Comparison of ENCODE assay signal across 8 mouse cellular contexts in the genomic region with DNA sequence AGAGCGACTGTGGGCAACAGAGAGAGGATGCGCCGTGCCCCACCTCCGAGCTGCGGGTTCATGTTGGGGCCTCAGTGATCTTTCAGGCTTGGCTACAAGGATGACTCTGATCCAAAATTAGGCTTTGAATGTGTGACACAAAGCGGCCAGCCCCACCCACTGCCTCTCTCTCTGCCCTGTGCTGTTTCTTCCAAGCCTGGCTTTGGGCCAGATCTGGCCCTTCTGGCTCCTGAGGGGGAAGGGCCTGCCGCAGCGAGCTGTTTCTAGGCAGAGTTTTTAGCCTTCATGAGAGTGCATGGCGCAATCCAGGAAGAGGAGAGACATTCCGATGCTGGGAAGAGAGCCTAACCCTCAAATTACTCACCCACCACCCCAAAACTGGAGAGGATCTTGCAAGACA.
DNase-seq lines count a peak whose midpoint lies in the region; ATAC-seq lines count a peak whose summit lies in the region.

No protein-coding gene starts in this region.

- H3K9ac ChIP-seq in hindbrain, embryonic 11.5 days (ENCODE audit: low read depth, low read length): 0 out of 2 replicates have a peak overlapping the region, but pooled peaks have one; percentile 1
- no peak overlapping the region; the same call in 1 of the 2 replicates for H3K9ac ChIP-seq in midbrain, embryonic 13.5 days (replicated peaks)
- H3K9ac ChIP-seq in stomach, embryonic 16.5 days (ENCODE audit: low read length): 0 out of 2 replicates have a peak overlapping the region, but pooled peaks have one; percentile 31

- H3K9me3 ChIP-seq in hindbrain, embryonic 11.5 days (ENCODE audit: control insufficient read depth, low read length): no peaks in the 10 kb centered on the region
- no peaks in the 10 kb centered on the region for H3K9me3 ChIP-seq in limb, embryonic 10.5 days (replicated peaks)
- H3K9me3 ChIP-seq in midbrain, embryonic 13.5 days: no peaks in the 10 kb centered on the region
- H3K9me3 ChIP-seq in stomach, embryonic 16.5 days (replicated peaks; ENCODE audit: control insufficient read depth, low read length): no peaks in the 10 kb centered on the region

- H3K4me1 ChIP-seq in hindbrain, embryonic 11.5 days (replicated peaks; ENCODE audit: control insufficient read depth, insufficient read depth, low read length): peaks cover 11% of the 10 kb centered on the region
- peaks cover 49% of the 10 kb centered on the region for H3K4me1 ChIP-seq in limb, embryonic 10.5 days
- H3K4me1 ChIP-seq in midbrain, embryonic 13.5 days (replicated peaks): peaks cover 52% of the 10 kb centered on the region
- peaks cover 28% of the 10 kb centered on the region for H3K4me1 ChIP-seq in stomach, embryonic 16.5 days (ENCODE audit: control insufficient read depth, insufficient read depth, low read length)

- 42% methylated on average over 10 of the region's 10 CpGs for WGBS in hindbrain, embryonic 11.5 days
- WGBS in limb, embryonic 10.5 days: 49% methylated on average over 10 of the region's 10 CpGs
- WGBS in midbrain, embryonic 13.5 days: 23% methylated on average over 10 of the region's 10 CpGs
- WGBS in stomach, embryonic 16.5 days: 33% methylated on average over 10 of the region's 10 CpGs

- H3K27me3 ChIP-seq in hindbrain, embryonic 11.5 days (ENCODE audit: control insufficient read depth, insufficient read depth, low read length): no peaks in the 10 kb centered on the region
- no peaks in the 10 kb centered on the region for H3K27me3 ChIP-seq in limb, embryonic 10.5 days (ENCODE audit: low read depth, poor library complexity, severe bottlenecking)
- no peaks in the 10 kb centered on the region for H3K27me3 ChIP-seq in midbrain, embryonic 13.5 days
- H3K27me3 ChIP-seq in stomach, embryonic 16.5 days (ENCODE audit: control insufficient read depth, insufficient read depth, low read length): no peaks in the 10 kb centered on the region

- peak; percentile 61 to 66 for DNase-seq in adrenal gland, adult 18-20 months (ENCODE audit: low spot score in 2 of 2)
- DNase-seq in cerebellum, adult 9-11 months: peak; percentile 92
- peak; percentile 40 to 42 for DNase-seq in frontal cortex, postnatal 10 days (ENCODE audit: low spot score in 2 of 2)
- peak; percentile 77 for DNase-seq in hindbrain, embryonic 11.5 days (ENCODE audit: low spot score)
- DNase-seq in limb, embryonic 10.5 days (ENCODE audit: low spot score): peak; percentile 69

- ATAC-seq in hindbrain, embryonic 11.5 days (ENCODE audit: low FRiP score): peak; percentile 73
- ATAC-seq in midbrain, embryonic 13.5 days: peak; percentile 63
- peak; percentile 88 for ATAC-seq in stomach, embryonic 16.5 days (ENCODE audit: insufficient read depth, low FRiP score)
- no peak for ATAC-seq in erythroblast, adult 5-6 weeks (replicated peaks; ENCODE audit: low FRiP score, poor library complexity, severe bottlenecking)

- peak overlapping the region; percentile 19; the same call in 1 of the 2 replicates for H3K4me2 ChIP-seq in hindbrain, embryonic 11.5 days (replicated peaks; ENCODE audit: low read depth, low read length)
- H3K4me2 ChIP-seq in midbrain, embryonic 13.5 days (replicated peaks): peak overlapping the region; percentile 18; the same call in 1 of the 2 replicates
- peak overlapping the region; percentile 11; the same call in 1 of the 2 replicates for H3K4me2 ChIP-seq in stomach, embryonic 16.5 days (ENCODE audit: low read depth, low read length)

- H3K36me3 ChIP-seq in hindbrain, embryonic 11.5 days (ENCODE audit: control insufficient read depth, insufficient read depth, low read length): no peaks in the 10 kb centered on the region
- no peaks in the 10 kb centered on the region for H3K36me3 ChIP-seq in limb, embryonic 10.5 days
- no peaks in the 10 kb centered on the region for H3K36me3 ChIP-seq in midbrain, embryonic 13.5 days
- no peaks in the 10 kb centered on the region for H3K36me3 ChIP-seq in stomach, embryonic 16.5 days (ENCODE audit: control insufficient read depth, insufficient read depth, low read length)

- no peak overlapping the region for H3K4me3 ChIP-seq in hindbrain, embryonic 11.5 days (ENCODE audit: low read depth, low read length)
- no peak overlapping the region for H3K4me3 ChIP-seq in limb, embryonic 10.5 days
- no peak overlapping the region for H3K4me3 ChIP-seq in midbrain, embryonic 13.5 days (replicated peaks)
- no peak overlapping the region for H3K4me3 ChIP-seq in stomach, embryonic 16.5 days (replicated peaks; ENCODE audit: low read length)

- H3K27ac ChIP-seq in hindbrain, embryonic 11.5 days (ENCODE audit: low read depth, low read length): peak overlapping the region; percentile 89
- H3K27ac ChIP-seq in limb, embryonic 10.5 days: peak overlapping the region; percentile 96
- peak overlapping the region; percentile 92 for H3K27ac ChIP-seq in midbrain, embryonic 13.5 days
- H3K27ac ChIP-seq in stomach, embryonic 16.5 days (ENCODE audit: low read length): peak overlapping the region; percentile 95

Comparison
In these comparisons a context has a peak if more than half of its experiments do, and no peak if none do; other contexts are left out.
1. DNase-seq: peak in every context shown above with its lines; median percentile 92 in cerebellum, adult 9-11 months; 77 in hindbrain, embryonic 11.5 days; 69 in limb, embryonic 10.5 days; 64 in adrenal gland, adult 18-20 months; 41 in frontal cortex, postnatal 10 days.